Mouse (Mus musculus) lung, postnatal 10 days (tissue): ENCODE measurements at regions not wholly inside any gene's neighbourhood (a gene's known extent, or its start where the extent isn't known, plus 50 kb on each side); places are given as distances from the start of the nearest gene placed in this dataset.

Experiments used
- DNase-seq: peaks from one replicate; pipeline ENCODE4 v3.0.0; 2021

DNA sequence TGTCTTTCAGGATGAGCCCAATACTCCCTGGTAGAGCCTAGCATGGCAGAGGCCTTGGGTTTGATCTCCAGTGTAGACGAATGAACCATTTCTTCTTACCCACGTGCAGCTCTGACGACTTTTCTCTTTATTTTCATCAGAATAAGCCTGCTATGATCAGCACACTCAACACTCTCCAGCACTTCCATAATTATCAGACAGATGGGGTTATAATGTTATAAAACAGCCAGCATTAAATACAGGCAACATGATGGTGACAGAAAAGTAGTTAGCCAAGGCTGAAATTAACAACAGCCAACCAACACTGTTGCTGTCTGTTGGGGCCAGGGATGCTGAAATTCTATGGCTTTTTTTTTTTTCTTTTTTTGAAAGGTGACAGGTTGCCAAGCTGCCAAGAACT lies 67.7 kb upstream of the Mkln1 start:
- no peak for DNase-seq

DNA sequence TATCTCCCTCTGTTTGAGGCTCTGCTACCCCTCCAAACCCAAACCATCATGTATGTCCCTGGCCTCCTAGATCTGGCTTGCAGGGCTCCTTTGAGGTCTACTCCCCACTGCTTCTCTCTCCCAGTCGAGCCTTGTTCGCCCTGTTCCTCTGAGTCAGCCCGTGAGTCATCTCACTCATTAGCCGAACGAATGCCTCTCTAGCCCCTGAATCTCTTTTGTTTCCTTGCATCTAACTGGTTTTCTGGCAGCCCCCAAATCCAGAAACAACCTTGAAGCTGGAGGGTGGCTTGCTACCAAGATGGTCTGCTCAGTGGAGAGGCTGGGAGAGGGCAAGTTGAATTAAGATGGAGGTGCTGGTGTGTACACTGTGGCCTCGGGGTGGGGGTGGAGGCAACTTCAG lies 66.3 kb upstream of the Mkln1 start:
- DNase-seq: no peak

DNA sequence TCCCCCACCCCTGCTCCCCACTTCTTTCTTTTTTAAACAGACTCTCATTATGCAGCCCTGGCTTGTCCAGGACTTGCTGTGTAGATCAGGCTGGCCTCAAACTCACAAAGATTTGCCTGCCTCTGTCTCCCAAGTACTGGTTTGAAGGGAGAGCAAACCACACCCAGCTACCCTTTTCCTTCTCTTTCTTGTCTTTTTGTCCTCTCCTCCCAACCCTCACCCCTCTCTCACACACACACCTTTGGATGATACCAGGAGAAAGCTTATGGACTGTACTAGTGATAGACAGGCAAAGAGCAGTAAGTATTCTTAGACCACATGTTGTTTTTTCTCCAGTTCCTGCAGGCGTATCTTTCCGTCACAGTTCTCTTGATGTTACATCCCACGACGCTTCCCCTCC lies 65.8 kb upstream of the Mkln1 start:
- DNase-seq: no peak

DNA sequence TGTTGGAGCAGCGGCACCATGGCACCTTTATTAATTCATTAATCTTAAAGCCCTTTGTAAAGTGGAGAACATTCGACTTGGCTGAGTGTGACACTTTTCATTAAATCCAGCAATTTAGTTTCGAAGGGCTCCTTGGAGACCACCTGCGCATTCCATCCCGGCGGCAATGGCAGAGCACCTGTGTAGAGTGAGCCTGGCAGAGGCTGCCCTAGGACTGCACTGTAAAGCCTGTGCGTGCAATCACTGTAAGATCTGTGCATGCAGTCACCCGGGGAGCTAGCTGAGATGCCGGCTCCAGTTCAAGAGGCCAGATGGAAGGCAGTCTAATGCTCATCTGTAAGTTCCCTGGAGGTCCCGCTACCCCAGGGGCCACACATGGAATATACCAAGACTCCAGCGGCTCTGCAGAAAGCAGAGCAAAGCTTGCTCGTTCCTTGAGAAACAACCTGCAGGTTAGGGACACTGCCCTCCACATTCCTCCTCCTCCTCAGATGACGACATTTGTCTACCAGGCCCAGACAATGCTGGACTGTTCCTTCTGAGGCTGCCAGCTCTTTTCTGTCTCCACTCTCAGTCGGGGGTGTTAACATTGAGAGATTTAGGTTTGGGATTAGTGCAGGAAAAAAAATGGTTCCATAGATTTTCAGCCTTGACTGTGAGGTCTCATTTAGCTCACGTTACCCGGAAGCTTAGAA lies 65.2 kb upstream of the Mkln1 start:
- no peak for DNase-seq

DNA sequence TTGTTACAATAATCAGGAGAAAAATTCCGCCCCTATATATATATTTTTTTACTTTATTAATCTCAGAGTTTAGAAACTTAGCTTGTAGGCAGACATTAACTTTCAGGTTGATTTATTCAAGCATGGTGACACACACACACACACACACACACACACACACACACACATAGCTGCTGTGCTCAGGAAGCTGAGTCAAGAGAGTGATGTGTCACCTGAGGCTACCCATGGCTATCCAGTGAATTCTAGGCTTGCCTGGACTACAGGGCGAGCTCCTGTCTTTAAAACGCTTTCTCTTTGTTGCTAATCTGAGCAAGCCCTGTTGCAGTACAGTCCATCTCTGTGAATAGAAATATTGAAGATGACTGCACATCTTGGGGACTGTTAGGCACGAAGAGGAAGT lies 64.4 kb upstream of the Mkln1 start:
- no peak for DNase-seq

DNA sequence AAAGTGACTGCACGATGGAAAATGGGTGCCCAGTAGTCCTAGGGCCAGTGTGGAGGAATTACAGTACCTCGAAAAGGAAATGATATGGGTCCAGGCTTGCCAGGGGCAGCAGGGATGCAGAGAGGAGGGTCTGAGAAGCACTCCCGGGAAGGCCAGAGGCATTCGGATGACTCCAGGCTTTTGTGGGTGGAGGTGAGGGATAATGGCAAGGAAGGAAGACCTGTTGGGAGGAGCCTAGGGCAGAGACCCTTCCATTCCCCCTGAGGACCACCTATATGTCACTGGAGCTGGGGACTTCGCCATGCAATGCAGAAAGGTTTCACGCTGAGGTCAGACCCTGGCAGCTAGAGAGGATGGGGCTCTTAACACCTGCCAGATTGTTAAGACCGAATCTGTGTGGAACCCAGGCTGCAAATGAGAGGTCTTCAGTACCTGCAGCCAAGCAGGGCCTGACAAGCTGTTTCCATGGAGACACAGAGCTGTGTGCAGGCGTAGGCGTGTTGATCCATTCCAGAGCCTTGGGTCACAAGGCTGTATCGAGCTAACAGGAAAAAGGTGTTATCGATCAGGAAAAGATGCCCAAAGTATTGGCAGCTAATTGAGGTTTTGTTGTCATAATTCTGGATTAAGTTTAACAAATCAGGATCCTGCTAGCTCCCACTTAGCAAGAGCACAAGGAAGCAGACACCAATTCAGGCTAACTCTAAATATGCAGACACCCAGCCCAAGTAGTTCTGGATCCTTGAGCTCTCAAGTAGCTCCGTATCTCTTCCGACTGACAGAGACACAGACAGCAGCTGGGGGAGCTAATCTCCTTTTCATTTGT lies 59.2 kb upstream of the Mkln1 start:
- DNase-seq: no peak

DNA sequence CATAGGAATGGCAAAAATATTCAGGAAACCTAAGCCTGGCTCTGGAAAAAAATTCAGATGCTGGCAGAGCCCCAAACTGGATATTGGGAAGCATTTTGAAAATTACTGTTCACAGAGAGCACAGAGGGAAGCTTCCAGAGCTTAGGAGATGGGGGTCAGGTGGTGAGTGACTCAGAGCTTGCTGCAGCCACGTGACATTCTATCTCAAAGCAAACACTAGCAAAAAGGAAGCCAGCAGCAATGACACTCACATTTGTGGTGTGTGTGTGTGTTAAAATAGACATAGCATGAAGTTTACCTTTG lies 58.6 kb upstream of the Mkln1 start:
- DNase-seq: no peak

DNA sequence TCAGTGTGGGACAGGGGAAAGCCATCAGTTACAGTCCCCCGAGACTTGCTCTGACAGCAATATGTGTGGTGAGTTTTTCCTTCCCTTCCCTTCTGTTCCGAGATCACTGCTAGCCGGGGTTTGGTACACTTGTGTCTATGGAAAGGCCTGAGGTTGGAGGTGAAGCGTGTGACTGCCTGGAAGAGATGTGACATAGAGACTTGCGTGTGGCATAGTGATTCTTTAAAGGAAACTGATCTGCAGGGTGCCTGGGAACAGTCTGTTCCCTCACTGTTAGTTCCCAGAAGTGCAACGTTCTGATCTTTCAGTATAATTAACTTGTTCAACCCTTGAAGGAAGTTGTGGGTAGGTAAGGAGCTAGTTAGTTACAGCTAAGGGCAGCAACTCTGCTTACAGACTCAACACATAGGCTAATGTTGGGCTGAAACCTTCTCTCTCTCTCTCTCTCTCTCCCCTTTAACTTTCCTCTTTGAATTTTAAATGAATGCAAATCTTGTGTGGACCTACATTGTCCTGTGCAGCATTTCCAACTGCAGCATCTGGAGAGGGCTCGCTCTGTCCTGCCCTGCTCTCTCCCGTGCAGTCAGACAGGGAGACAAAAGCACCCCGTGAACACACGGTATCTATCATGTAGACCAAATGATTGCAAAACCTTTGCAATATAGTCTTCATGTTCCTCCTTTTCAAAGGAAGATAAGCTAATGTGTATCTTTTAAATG lies 53.0 kb upstream of the Mkln1 start:
- no peak for DNase-seq

DNA sequence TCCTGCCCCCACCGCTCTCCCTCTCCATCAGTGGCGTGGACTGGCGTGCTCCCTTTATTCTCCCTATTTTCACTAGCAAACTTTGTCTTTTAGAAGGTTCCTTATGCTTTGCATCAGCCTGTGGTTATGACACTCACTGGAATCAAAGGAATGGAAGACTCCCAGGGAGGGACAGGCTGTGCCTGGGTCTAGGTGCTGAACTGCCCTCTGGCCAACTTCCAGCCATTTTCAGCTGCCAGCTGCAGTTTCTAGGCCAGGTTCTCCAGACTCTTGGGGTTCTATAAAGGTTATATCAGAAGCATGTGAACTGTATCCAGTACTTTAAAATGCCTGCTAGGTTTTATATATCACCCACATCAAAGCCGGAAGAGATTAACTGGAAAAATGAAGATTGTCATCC lies 50.2 kb upstream of the Mkln1 start:
- no peak for DNase-seq
